Mouse (Mus musculus) cerebellum, adult 11-12 months (tissue): ENCODE measurements around the gene Snap25.

Source experiments
- DNase-seq: peaks from one replicate; pipeline ENCODE4 v3.0.0; 2022

Gene Snap25

DNA sequence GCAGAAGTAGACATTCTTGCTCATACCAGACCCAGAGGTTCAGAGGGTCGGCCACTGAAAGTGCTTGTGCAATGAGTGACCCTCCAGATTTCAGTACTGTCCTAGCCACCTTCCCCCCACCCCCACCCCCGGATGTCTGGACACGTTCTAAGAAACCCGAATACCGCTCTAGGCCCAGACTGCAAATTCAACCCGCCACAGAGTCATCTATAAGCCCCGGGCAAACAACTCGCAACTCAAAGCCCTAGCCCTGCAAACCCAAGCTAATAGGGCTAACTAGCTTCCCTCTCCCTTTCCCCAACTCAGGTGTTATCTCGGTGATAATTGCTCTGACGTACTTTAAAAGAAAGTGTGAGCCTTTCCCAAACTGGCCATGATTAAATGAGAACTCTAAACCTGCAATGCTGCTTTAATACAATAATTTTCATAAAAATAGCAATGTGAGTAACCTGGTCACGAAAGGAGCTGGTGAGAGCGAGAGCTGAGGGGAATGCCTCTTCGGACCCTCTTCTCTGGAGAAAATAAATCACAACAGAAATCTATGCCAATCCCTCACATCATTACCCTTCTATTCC, 725 bp upstream of the Snap25 start:
- DNase-seq = no peak

DNA sequence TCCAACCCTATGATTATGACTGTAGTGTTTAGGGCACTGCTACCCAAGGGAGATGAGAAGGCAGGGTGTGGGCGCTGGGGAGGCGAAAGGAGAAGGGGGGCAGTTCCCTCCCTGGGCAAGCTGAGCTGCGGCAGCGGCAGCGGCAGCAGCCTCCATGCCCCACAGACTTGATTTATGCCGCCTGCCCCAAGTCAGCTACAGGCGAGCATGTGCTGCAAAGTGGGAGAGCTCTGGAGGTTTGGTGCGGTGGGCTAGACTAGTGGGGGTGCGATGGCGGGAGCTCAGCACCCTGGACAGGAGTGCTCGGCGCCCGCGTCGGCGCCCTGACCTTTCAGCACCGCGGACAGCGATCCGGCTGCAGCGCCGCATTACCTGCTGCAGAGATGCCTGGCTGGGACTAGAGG, 757 bp downstream of the Snap25 start:
- DNase-seq = peak; percentile 71

DNA sequence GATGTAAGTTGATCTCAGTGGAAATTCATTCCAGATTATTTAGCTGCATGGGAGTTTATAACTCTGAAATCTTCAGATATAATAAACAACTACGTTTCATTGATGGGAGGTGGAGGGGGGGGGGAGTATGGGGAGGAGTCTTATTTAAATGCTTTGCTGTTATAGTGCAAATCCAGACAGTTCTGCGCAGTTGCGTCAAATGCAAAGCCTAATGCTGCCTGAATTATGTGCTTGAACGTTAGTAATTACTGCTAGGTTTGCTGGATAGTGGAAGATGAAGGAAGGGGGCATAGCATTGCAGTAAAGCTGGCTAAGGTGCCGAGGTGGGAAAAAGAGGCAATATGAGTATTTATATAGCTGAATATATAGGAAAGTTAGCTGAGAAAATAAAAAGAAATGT, 2.3 kb downstream of the Snap25 start:
- DNase-seq = no peak

DNA sequence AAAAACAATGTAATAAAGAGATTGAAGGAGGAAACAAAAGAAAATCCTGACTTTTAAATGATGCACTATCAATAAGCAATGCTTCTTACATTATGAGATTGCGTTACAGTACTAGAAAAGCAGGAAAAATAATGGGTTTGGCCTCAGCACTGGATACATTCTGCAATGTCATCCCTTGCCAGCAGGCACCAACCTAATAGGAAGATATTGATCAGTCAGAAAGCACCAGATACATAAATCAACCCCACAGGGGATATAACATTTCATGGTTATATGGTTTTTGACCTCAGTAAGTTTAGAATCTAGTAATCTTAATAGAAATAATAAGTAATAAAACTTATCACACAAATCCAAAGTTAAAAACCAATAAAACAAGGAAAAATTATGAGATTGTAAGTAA, 3.1 kb downstream of the Snap25 start:
- DNase-seq = no peak

DNA sequence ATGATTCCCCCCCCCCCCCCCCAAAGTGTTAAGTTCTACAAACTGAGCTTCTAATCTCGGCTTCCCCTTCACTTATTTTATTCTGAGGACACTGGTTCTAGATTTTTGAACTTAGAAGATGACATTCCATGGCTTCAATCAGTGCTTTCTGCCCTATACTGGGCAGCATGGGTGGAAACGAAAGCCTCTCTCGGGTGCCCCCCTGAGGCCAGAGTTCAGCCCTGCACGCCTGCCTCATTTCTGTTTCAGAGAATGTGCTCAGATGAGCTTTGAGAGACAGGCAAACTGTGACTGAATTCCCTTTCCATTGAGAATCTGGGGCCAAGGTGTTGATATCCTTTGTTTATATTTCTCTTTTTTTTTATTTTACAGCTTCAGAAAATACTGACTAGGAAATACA, 7.0 kb downstream of the Snap25 start:
- DNase-seq = peak; percentile 71

DNA sequence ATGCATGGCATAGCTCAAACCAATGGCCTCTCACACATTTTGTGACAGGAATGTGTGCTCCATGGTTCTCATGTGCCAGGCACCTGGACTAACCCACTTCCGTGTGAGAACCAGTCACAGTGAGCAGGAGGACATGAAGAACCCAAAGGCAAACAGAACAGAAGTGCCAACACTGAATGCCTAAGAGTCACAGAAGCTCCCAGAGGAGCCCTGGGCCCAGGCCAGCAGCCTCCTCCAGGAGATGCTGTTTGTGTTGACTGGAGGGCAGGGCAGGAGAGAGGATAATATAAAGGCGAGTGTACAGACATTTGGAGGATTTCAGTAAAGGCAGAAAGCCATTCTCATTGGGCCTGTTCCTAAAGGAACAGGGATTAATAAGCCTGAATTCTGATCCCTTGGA, 25.0 kb downstream of the Snap25 start:
- peak; percentile 89 for DNase-seq

DNA sequence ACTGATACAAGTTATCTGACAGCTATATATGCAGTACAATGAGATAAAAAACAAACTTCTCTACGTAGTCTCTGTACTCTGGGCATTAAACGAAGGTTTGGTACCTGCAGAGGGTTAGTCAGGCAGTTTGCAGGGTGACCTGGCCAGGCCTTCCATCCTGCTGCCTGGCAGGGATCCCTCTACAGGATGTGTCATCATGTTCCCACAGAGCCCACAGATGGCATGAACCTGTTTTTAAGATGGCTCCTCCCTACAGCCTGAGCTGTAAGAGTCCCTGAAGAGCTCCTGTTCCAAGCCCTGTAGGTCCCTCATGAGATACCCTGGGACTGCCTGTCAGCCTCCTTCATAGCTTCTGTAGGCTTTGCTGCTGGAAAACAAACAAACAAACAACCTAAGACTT, 29.0 kb downstream of the Snap25 start:
- peak; percentile 97 for DNase-seq

GRCm38 (mm10) chr2:136744683-136745326, 31.6 kb downstream of the Snap25 start:
- DNase-seq = peak; percentile 73

DNA sequence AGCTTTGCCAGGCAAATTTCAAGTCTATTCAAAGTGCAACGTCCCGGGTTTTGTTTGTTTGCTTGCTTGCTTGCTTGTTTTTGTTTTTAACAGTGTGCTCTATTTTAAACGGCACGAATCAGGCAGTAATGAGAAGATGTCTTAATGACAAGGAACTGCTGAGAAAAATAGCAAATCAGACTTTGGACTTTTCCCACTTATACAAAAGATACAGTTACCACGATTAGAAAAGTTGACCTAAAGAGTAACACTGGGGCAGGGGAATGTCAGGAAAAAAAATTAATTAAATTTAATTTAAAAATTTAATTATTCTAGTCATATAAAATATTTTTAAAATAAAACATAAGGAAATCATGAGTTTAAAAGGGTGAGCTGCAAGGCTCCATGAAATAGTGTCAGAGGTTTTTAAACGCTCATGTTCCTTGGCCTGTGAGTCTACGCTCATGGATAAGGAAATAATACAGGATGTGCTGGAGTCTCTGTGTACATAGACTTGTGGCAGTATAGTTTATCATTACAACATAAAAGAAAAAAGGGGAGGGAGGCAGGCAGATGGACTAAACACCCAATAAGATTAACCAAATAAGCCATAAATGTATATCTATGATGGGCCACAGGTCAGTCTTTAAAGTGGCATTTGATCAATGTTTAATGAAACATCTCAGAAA, 32.2 kb downstream of the Snap25 start:
- DNase-seq = no peak

DNA sequence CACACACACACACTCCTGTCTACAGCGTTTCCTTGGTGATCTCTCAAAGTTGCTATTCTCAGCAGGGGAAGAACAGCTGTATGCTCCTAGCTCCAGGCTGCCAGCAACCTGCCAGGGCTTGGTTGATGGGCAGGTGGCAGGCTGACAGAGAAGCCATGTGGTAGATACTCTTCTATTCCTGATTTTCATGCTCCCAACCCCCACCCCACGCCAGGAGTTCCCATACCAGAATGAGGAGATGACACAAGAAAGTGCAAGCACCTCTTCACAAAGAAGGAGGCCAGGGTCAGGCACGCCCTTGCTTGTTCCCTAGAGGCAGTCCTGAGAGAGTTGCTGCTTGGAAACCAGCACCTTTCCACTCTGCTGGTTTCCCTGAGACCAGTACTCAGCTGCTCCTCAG, 40.4 kb downstream of the Snap25 start:
- DNase-seq = no peak

DNA sequence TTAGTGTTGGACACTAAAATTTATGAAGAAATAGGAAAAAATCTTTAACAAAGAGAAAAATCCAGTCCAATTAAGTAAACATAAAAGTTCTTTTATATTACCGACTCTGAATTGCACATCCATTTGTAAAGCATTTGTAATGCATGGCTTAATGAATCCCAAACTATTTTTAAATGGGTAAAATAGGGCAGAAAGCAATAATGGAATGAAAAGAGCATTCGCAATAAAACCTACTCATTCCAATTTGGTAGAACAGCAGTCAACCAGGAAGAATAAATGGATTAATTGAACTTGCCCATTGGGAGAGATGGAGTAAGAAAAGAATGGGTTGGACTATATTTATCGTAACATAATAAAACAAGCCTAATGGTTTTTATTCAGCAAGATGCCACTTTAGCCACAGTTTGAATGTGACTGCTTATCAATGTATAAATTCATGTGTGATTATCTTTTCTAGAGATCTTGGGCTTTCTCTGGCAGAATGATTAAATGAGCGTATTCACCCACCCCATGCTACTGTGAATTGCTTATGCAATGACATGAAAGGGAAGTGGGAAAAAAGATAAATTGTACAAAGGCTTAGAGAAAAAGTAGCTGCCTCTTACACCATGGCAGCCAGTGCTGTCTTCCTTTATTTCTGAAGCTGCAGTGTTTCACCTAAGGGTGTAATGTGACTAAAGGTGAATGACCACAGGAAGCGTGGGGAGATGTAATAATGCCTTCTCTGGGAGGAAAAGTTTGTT, 45.7 kb downstream of the Snap25 start:
- DNase-seq = no peak

DNA sequence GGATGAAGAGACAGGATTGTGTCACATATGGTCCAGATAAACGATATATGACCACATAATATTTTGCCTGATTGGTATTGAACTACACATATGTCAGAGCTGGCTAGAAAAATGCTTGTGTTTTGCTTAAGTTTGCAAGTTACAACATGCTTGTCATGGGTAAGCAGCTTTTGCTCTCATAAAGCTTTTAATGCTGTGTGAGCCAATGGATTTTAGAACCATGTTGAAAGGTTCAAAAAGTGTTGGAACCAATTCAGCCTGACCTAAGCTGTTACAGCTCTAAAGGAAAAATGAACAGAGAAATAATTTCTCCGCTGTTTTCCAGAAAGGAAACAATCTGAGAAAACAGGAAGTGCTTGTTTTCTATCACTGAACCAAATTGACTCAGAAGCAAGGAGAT, 64.9 kb downstream of the Snap25 start:
- DNase-seq = no peak

DNA sequence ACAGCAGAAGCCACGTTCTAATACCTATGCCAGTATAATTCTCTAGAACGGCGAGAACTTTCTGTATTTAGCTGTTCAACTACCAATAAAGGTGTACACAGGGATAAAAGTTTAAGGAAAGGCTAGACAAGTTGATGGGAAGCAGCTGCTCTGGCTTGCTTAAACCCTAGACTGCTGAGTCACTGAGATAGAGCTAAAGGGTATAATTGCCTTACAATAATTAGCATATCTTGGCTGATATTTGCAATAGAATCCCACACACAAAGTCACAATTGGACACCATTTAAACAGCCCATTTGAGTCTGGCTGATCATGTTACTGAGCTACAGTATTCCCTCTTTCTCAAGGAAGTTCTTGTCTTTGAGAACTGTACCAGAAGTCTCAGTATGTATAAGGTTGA, 65.4 kb downstream of the Snap25 start:
- no peak for DNase-seq

DNA sequence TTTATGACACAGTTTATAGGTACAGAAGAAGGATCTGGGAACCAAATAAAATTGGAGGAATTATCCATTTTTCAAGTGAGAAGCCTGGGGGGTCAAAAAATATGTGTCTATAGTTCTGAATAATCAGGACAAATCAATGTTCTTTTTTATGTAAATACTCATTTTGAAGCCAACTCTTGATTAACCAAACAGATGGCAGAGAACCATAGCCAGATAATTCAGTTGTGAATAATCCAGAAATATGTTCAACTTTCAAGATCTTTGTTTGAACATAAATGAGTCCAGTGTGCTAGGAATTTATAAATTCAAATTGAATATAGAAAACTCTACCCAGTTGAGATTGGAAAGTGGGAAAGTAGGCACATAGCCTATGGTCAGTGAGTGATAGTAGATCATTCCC, 67.0 kb downstream of the Snap25 start:
- DNase-seq = no peak

- DNase-seq = no peak
These were observed 71.1 kb downstream of the Snap25 start for GRCm38 (mm10) chr2:136784310-136784709.

DNA sequence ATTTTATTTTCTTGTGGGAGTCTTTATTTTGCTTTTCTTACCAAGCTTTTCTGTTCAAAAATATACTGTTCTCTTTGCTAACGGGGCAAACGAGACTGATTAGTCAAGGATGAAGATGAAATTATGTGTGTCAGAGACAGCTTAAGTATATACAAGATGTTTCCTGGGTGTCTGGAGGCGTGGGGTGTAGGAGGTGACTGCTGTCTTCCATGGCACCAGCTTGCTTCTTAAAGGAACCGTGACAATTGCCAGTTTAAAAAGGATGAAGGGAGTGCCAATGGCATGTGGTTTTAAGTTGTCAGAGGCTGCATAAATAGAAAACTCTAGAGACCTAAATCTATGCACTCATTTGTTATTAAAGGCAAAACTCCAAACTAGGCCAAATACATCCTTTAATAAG, 75.1 kb downstream of the Snap25 start:
- DNase-seq = no peak

DNA sequence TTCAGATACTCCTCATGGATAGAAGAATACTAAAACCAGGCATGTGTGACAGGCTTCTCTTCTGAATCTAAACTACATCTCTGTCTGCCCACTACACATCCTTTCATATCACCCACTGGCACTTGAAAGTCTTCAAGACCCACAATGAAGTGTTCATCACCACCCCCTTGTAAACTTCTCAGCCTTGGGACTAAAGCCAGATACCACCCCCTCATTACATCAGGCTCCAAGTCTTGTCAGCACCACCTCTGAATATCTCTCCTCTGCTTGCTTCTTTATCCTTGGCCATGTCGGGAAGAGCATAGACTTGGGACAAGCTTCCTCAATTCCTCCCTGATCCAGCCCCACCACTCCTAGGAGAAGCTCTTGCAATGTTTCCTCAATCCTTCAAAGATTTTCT, 83.3 kb downstream of the Snap25 start:
- no peak for DNase-seq

DNA sequence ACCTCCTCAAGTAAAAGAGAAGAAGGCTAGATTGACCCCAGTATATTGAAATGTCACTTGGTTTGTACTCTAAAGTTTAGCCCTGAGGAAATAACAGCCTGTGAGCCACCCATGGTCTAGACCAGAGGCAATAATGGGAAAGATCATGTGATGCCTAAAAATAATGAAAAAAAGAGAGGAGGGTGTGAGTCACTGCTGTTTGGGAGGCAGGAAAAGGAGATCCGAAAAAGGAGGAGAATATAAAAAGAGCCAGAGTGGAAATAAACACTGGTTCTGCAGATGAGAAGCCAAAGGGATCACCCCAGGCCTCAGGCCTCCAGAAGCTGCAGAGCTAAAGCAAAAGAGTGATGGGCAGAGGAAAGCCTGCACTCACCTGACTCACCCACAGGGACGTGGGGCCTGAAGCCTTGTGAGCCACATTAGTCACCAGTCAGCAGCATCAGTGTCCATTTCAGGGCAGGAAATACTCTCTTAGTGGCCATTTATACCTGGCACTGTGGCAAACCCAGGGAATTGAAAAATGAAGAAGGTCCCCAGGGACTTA, 85.7 kb downstream of the Snap25 start:
- DNase-seq = no peak

DNA sequence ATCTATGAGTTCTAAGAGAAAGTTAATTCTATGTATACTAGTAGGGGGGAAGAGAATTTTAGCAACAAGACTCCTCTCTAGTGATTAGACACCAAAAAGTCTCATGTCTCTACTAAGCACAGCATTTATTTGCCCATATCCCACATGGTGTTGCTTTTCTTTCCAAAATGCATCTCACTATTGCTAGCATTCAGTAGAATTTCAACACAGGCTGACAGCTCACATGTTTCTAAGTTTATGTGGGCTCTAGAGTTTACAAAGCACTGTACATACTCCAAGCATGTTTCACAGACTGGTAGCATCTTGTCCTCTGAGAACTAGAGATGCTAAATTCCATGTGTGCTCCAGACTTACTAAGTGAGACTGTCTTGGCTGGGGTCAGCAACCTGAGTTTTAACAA, 87.8 kb downstream of the Snap25 start:
- no peak for DNase-seq

- no peak for DNase-seq
These were observed 88.8 kb downstream of the Snap25 start for GRCm38 (mm10) chr2:136802076-136802475.

DNA sequence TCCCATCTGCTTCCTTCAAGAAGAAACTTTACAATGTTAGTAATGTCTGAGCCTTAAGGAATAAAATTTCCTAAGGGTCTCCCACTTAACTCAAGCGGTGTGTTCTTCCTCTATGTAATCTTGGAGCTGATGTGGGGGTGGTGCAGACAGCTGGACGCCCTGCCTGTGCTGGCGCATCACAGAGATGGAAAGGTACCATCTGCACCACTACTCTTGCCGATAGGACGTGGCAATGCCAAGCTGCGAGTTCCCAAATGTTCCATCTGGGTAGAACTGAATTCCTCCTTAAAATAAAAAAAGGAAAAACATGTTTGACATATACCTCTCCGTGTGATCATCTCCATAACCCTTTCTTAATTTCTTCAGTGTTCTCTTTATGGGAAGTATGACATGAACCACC, 89.9 kb downstream of the Snap25 start:
- peak; percentile 72 for DNase-seq

GRCm38 (mm10) chr2:136807992-136808726, 94.9 kb downstream of the Snap25 start:
- DNase-seq = no peak

DNA sequence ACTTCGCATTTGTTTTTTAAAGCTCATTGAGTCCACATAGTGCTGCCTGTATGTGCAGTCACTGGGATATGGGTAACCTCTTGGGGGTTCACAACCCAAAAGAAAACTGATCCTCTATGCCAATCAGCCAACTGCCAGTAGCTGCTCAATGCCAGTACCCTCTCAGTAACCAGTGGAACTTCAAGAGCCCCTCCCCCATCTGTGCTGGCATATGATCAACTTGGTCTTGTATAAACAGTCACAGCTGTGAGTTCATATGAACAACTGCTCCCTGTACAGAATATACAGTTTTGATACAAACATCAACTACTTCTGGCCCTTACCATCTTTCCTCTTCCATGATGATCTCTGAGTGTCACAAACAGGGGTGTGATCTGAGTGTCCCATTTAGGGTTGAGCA, 98.1 kb downstream of the Snap25 start:
- DNase-seq = no peak
